In the genomic region with DNA sequence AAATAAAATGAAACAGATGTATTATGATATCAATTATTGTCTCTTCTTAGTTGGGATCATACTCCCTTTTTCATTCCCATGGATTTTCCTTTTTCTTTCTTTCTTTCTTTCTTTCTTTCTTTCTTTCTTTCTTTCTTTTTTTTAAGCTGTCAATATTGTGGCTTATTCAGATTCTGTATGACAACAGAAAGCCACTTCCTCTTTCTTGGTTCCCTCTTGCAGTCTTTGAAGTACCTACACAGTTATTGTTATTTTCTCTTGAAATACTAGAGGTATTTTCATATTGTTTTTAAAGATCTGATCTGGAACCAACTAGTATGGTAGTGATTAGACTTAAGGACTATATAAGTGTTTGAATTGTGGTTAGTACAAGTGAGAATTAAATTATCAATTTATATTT, we compare ENCODE assay signal across 27 mouse cellular contexts.
DNase-seq lines count a peak whose midpoint lies in the region; ATAC-seq and TF ChIP-seq lines count a peak whose summit lies in the region.
"Had no signal": no experiment of that assay in that cellular context is flagged by ENCODE, and none has a peak within 500 bp of the region (broad histone marks: within the 10 kb centered on the region; RNA-seq: fewer than 3 reads in every experiment).

No protein-coding gene starts in this region.

- no peak overlapping the region for H3K27ac ChIP-seq in MEL (ENCODE audit: control insufficient read depth, low read depth, low read length)
- H3K27ac ChIP-seq: forebrain, embryonic 10.5 days; forebrain, embryonic 13.5 days; gastrocnemius, adult 2 months; heart, embryonic 15.5 days; hindbrain, embryonic 10.5 days; hindbrain, embryonic 13.5 days had no signal

- H3K9ac ChIP-seq in MEL (ENCODE audit: control insufficient read depth, low read depth, low read length, poor library complexity, severe bottlenecking) = no peak overlapping the region
- H3K9ac ChIP-seq: forebrain, embryonic 13.5 days; heart, embryonic 12.5 days; heart, embryonic 15.5 days; hindbrain, embryonic 13.5 days had no signal

- H3K36me3 ChIP-seq in MEL (ENCODE audit: control insufficient read depth in 1 of 2, insufficient read depth in 2 of 2, low read length in 2 of 2) = peaks cover 0 to 4% of the 10 kb centered on the region in 2 experiments; a peak in 2 of 4 replicates
- no peaks in the 10 kb centered on the region for H3K36me3 ChIP-seq in splenic B cell, adult 2 months (ENCODE audit: control insufficient read depth, insufficient read depth, low read length, poor library complexity, severe bottlenecking)
- H3K36me3 ChIP-seq: forebrain, embryonic 10.5 days; heart, embryonic 12.5 days; heart, embryonic 15.5 days; hindbrain, embryonic 10.5 days; hindbrain, embryonic 13.5 days had no signal

- DNase-seq in A20 (ENCODE audit: low read depth, low spot score) (peak; percentile 41), MEL (ENCODE audit: low read depth, low spot score) (peak; percentile 72)
- peak; percentile 2 for DNase-seq in splenic B cell, adult 2 months (ENCODE audit: low read depth, low spot score)
- DNase-seq in cerebellum, postnatal 36 days = no peak
- no peak for DNase-seq in frontal cortex, postnatal 14 days (ENCODE audit: low spot score in 2 of 2)
- DNase-seq: adrenal gland, postnatal 25 days; cerebellum, adult 11-12 months; cerebellum, adult 8-10 months; cerebellum, postnatal 14 days; gastrocnemius, adult 2 months; gastrocnemius, postnatal 14 days; heart, adult 18-20 months; heart, postnatal 10 days; heart, postnatal 36 days; kidney, adult 18-20 months had no signal

- H3K79me2 ChIP-seq in MEL (ENCODE audit: control insufficient read depth, insufficient read depth, low read length, poor library complexity) = no peaks in the 10 kb centered on the region

- ATAC-seq in granulocyte monocyte progenitor cell, adult 5-6 weeks (replicated peaks; ENCODE audit: poor library complexity, severe bottlenecking) = peak; percentile 62; the same call in 1 of the 2 replicates
- ATAC-seq in megakaryocyte-erythroid progenitor cell, adult 5-6 weeks (replicated peaks; ENCODE audit: low FRiP score, low TSS enrichment, poor library complexity, severe bottlenecking) = no peak
- ATAC-seq: forebrain, embryonic 13.5 days; forebrain, embryonic 16.5 days; hindbrain, embryonic 16.5 days; intestine, embryonic 16.5 days; Patski had no signal

- no peak; the same call in 1 of the 2 replicates for TF ChIP-seq RAD21 in MEL (IDR thresholded peaks at IDR 0.05; ENCODE audit: low read depth, low read length)

- no peaks in the 10 kb centered on the region for H3K9me3 ChIP-seq in MEL (replicated peaks; ENCODE audit: insufficient read depth, low read length)
- H3K9me3 ChIP-seq: forebrain, embryonic 10.5 days; forebrain, embryonic 13.5 days; heart, embryonic 12.5 days; heart, embryonic 15.5 days; hindbrain, embryonic 10.5 days; hindbrain, embryonic 13.5 days had no signal

- no peaks in the 10 kb centered on the region for H3K27me3 ChIP-seq in MEL (ENCODE audit: control insufficient read depth in 1 of 2, insufficient read depth in 2 of 2, low read length in 2 of 2)
- H3K27me3 ChIP-seq in splenic B cell, adult 2 months (ENCODE audit: control insufficient read depth, insufficient read depth, low read length, poor library complexity, severe bottlenecking) = no peaks in the 10 kb centered on the region
- H3K27me3 ChIP-seq: forebrain, embryonic 13.5 days; heart, embryonic 12.5 days; heart, embryonic 15.5 days; hindbrain, embryonic 13.5 days; Patski had no signal

- peak in 1 of 2 experiments; percentile 80; a peak in 2 of 4 replicates for TF ChIP-seq EP300 in MEL (IDR thresholded peaks at IDR 0.05; ENCODE audit: low read depth in 1 of 2, low read length in 2 of 2)

- H3K4me3 ChIP-seq in MEL (ENCODE audit: control insufficient read depth in 1 of 2, insufficient read depth in 1 of 2, low read depth in 2 of 2, low read length in 2 of 2) = no peak overlapping the region
- H3K4me3 ChIP-seq: forebrain, embryonic 10.5 days; forebrain, embryonic 13.5 days; gastrocnemius, adult 2 months; heart, embryonic 12.5 days; heart, embryonic 15.5 days; hindbrain, embryonic 10.5 days; hindbrain, embryonic 13.5 days had no signal

- peaks cover 0 to 5% of the 10 kb centered on the region in 2 experiments; a peak in 1 of 4 replicates for H3K4me1 ChIP-seq in MEL (ENCODE audit: control insufficient read depth in 1 of 2, insufficient read depth in 2 of 2, low read length in 2 of 2)
- H3K4me1 ChIP-seq: forebrain, embryonic 10.5 days; forebrain, embryonic 13.5 days; heart, embryonic 12.5 days; heart, embryonic 15.5 days; hindbrain, embryonic 10.5 days; hindbrain, embryonic 13.5 days had no signal

- TF ChIP-seq POLR2A in MEL (IDR thresholded peaks at IDR 0.05; ENCODE audit: control insufficient read depth in 1 of 2, insufficient read depth in 1 of 2, low read depth in 1 of 2, low read length in 2 of 2, poor library complexity in 1 of 2) = no peak

- no peak for TF ChIP-seq CTCF in MEL (IDR thresholded peaks at IDR 0.05 in 2 of 3, conservative IDR thresholded peaks at IDR 0.05 in 1 of 3; ENCODE audit: control insufficient read depth in 1 of 3, insufficient read depth in 1 of 3, low read depth in 2 of 3, low read length in 3 of 3, poor library complexity in 1 of 3, severe bottlenecking in 1 of 3)

TF ChIP-seq in MEL, 35 proteins besides CTCF, POLR2A, EP300 and RAD21:
- TF ChIP-seq JUND (IDR thresholded peaks at IDR 0.05; ENCODE audit: low read depth, low read length) (no peak), CHD2 (IDR thresholded peaks at IDR 0.05; ENCODE audit: low read length) (no peak), ETS1 (IDR thresholded peaks at IDR 0.05; ENCODE audit: low read depth, low read length) (0 out of 2 replicates have a peak, but pooled peaks have one; percentile 14), RCOR1 (IDR thresholded peaks at IDR 0.05; ENCODE audit: low read depth, low read length) (peak; percentile 63; the same call in 1 of the 2 replicates), ELF1 (IDR thresholded peaks at IDR 0.05; ENCODE audit: low read depth, low read length) (0 out of 2 replicates have a peak, but pooled peaks have one; percentile 21), ZNF384 (IDR thresholded peaks at IDR 0.05; ENCODE audit: low read depth, low read length) (peak; percentile 83), ZKSCAN1 (IDR thresholded peaks at IDR 0.05; ENCODE audit: low read depth, low read length) (peak; percentile 83), ZMIZ1 (IDR thresholded peaks at IDR 0.05; ENCODE audit: low read depth, low read length) (no peak)
TF ChIP-seq in MEL: peak in this region for 5.

Comparison
In these comparisons a context has a peak if more than half of its experiments do, and no peak if none do; other contexts are left out.
1. DNase-seq: peak in A20 (single experiment), MEL (single experiment) and splenic B cell, adult 2 months (single experiment); none in cerebellum, postnatal 36 days (0 of 2) and frontal cortex, postnatal 14 days (0 of 2).